Mouse (Mus musculus): ENCODE data around the gene Smg6.
A peak's percentile ranks its signal among the peaks of the same experiment; 100 is the strongest.

The Smg6 gene

GRCm38 (mm10) chr11:75194121-75194849 lies 268.7 kb downstream of the Smg6 start:
- peak in 1 of 2 experiments; percentile 45 for DNase-seq

GRCm38 (mm10) chr11:75194850-75195461 lies 269.3 kb downstream of the Smg6 start:
- peak; percentile 83 to 84 for DNase-seq

- DNase-seq = no peak
These were observed 270.5 kb downstream of the Smg6 start for GRCm38 (mm10) chr11:75196131-75196530.

GRCm38 (mm10) chr11:75197956-75198355 lies 272.3 kb downstream of the Smg6 start:
- no peak for DNase-seq

GRCm38 (mm10) chr11:75198792-75199191 lies 273.2 kb downstream of the Smg6 start:
- DNase-seq = peak; percentile 67 to 72

GRCm38 (mm10) chr11:75199951-75200350 lies 274.3 kb downstream of the Smg6 start:
- DNase-seq = no peak

- no peak for DNase-seq
These were observed 275.3 kb downstream of the Smg6 start for GRCm38 (mm10) chr11:75200935-75201334.

- no peak for DNase-seq
These were observed 276.1 kb downstream of the Smg6 start for GRCm38 (mm10) chr11:75201721-75202120.

GRCm38 (mm10) chr11:75203926-75204325 lies 278.3 kb downstream of the Smg6 start:
- no peak for DNase-seq

GRCm38 (mm10) chr11:75204472-75204871 lies 278.8 kb downstream of the Smg6 start:
- DNase-seq = no peak

GRCm38 (mm10) chr11:75206347-75206746 lies 280.7 kb downstream of the Smg6 start:
- no peak for DNase-seq

GRCm38 (mm10) chr11:75209363-75209762 lies 283.7 kb downstream of the Smg6 start:
- no peak for DNase-seq

- DNase-seq = no peak
These were observed 284.5 kb downstream of the Smg6 start for GRCm38 (mm10) chr11:75210093-75210492.

GRCm38 (mm10) chr11:75210755-75211154 lies 285.1 kb downstream of the Smg6 start:
- no peak for DNase-seq

- DNase-seq = peak; percentile 57 to 64
These were observed 286.5 kb downstream of the Smg6 start for GRCm38 (mm10) chr11:75212031-75212667.

GRCm38 (mm10) chr11:75212876-75213275 lies 287.3 kb downstream of the Smg6 start:
- peak; percentile 73 to 75 for DNase-seq

GRCm38 (mm10) chr11:75213372-75214080 lies 287.9 kb downstream of the Smg6 start:
- DNase-seq = peak; percentile 81 to 83
